Mouse (Mus musculus): ENCODE measurements around the gene Dnah9. TPM values are rescaled to one million over a fixed set of nuclear protein-coding genes. Genes with fewer than 3 reads are reported as not detected.

Gene Dnah9
- polyA plus RNA-seq, 1 experiment: 1.4 TPM

- Histone ChIP-seq H3K4me3 (ENCODE audit: insufficient read depth, low read length) (no peak overlapping the region; the same call in 1 of the 2 replicates), H3K27ac (ENCODE audit: insufficient read depth, low read length) (no peak overlapping the region)
Observed at GRCm38 (mm10) chr11:65786160-65786559, 382.2 kb downstream of the Dnah9 start.

GRCm38 (mm10) chr11:65781596-65781995 lies 386.8 kb downstream of the Dnah9 start:
- H3K4me1 ChIP-seq (ENCODE audit: control insufficient read depth, insufficient read depth, low read length): peaks cover 2% of the 10 kb centered on the region; the same call in 1 of the 2 replicates
- H3K4me3 ChIP-seq (ENCODE audit: insufficient read depth, low read length): no peak overlapping the region
- no peak for TF ChIP-seq CTCF (IDR thresholded peaks at IDR 0.05; ENCODE audit: extremely low read depth, insufficient read depth, low read length)
- TF ChIP-seq POLR2A (IDR thresholded peaks at IDR 0.05; ENCODE audit: extremely low read depth, insufficient read depth, low read length): no peak
- no peak overlapping the region for H3K27ac ChIP-seq (ENCODE audit: insufficient read depth, low read length)

More at GRCm38 (mm10) chr11:65786160-65786559, 382.2 kb downstream of the Dnah9 start:
- peaks cover 3% of the 10 kb centered on the region; the same call in 1 of the 2 replicates for H3K4me1 ChIP-seq (ENCODE audit: control insufficient read depth, insufficient read depth, low read length)
- TF ChIP-seq CTCF (IDR thresholded peaks at IDR 0.05; ENCODE audit: extremely low read depth, insufficient read depth, low read length) (no peak), POLR2A (IDR thresholded peaks at IDR 0.05; ENCODE audit: extremely low read depth, insufficient read depth, low read length) (no peak)

Data from cortical plate, adult 2 months (tissue).